Mouse (Mus musculus): ENCODE data around the gene Dab1. TPM values are rescaled to one million over a fixed set of nuclear protein-coding genes. Genes with fewer than 3 reads are reported as not detected.

Dab1 gene
- polyA plus RNA-seq, 1 experiment from 2014 or later = not detected

GRCm38 (mm10) chr4:104371136-104371535 lies 752.0 kb downstream of the Dab1 start:
- Histone ChIP-seq H3K4me3 (ENCODE audit: inconsistent target) (no peak overlapping the region), H3K36me3 (ENCODE audit: inconsistent target) (no peaks in the 10 kb centered on the region), H3K27ac (no peak overlapping the region), H3K79me2 (ENCODE audit: inconsistent target) (no peaks in the 10 kb centered on the region)
- WGBS (ENCODE audit: missing documents) = 83% methylated on average over 8 of the region's 8 CpGs

GRCm38 (mm10) chr4:104374191-104374590 lies 755.0 kb downstream of the Dab1 start:
- no peak overlapping the region for H3K4me3 ChIP-seq (ENCODE audit: inconsistent target)
- WGBS (ENCODE audit: missing documents) = 86% methylated on average over 1 of the region's 1 CpGs
- no peaks in the 10 kb centered on the region for H3K36me3 ChIP-seq (ENCODE audit: inconsistent target)
- H3K79me2 ChIP-seq (ENCODE audit: inconsistent target) = no peaks in the 10 kb centered on the region
- no peak overlapping the region for H3K27ac ChIP-seq

- Histone ChIP-seq H3K79me2 (ENCODE audit: inconsistent target) (no peaks in the 10 kb centered on the region), H3K4me3 (ENCODE audit: inconsistent target) (no peak overlapping the region), H3K36me3 (ENCODE audit: inconsistent target) (no peaks in the 10 kb centered on the region), H3K27ac (no peak overlapping the region)
- 82% methylated on average over 7 of the region's 7 CpGs for WGBS (ENCODE audit: missing documents)
Observed at GRCm38 (mm10) chr4:104384704-104385103, 765.5 kb downstream of the Dab1 start.

GRCm38 (mm10) chr4:104385272-104385671 lies 766.1 kb downstream of the Dab1 start:
- 67% methylated on average over 5 of the region's 5 CpGs for WGBS (ENCODE audit: missing documents)
- H3K27ac ChIP-seq = no peak overlapping the region
- H3K79me2 ChIP-seq (ENCODE audit: inconsistent target) = no peaks in the 10 kb centered on the region

GRCm38 (mm10) chr4:104395515-104395914 lies 776.4 kb downstream of the Dab1 start:
- H3K36me3 ChIP-seq (ENCODE audit: inconsistent target) = no peaks in the 10 kb centered on the region
- no peak overlapping the region for H3K4me3 ChIP-seq (ENCODE audit: inconsistent target)
- no peaks in the 10 kb centered on the region for H3K79me2 ChIP-seq (ENCODE audit: inconsistent target)
- 90% methylated on average over 3 of the region's 3 CpGs for WGBS (ENCODE audit: missing documents)
- no peak overlapping the region for H3K27ac ChIP-seq

More at GRCm38 (mm10) chr4:104385272-104385671, 766.1 kb downstream of the Dab1 start:
- H3K36me3 ChIP-seq (ENCODE audit: inconsistent target) = no peaks in the 10 kb centered on the region
- no peak overlapping the region for H3K4me3 ChIP-seq (ENCODE audit: inconsistent target)

GRCm38 (mm10) chr4:104396095-104396494 lies 776.9 kb downstream of the Dab1 start:
- no peak overlapping the region for H3K27ac ChIP-seq
- H3K36me3 ChIP-seq (ENCODE audit: inconsistent target) = no peaks in the 10 kb centered on the region
- H3K79me2 ChIP-seq (ENCODE audit: inconsistent target) = no peaks in the 10 kb centered on the region
- 95% methylated on average over 5 of the region's 5 CpGs for WGBS (ENCODE audit: missing documents)
- no peak overlapping the region for H3K4me3 ChIP-seq (ENCODE audit: inconsistent target)

- Histone ChIP-seq H3K79me2 (ENCODE audit: inconsistent target) (no peaks in the 10 kb centered on the region), H3K36me3 (ENCODE audit: inconsistent target) (no peaks in the 10 kb centered on the region), H3K27ac (no peak overlapping the region), H3K4me3 (ENCODE audit: inconsistent target) (no peak overlapping the region)
- WGBS (ENCODE audit: missing documents) = 78% methylated on average over 9 of the region's 9 CpGs
Observed at GRCm38 (mm10) chr4:104399106-104399730, 780.1 kb downstream of the Dab1 start.

GRCm38 (mm10) chr4:104404099-104404498 lies 784.9 kb downstream of the Dab1 start:
- H3K4me3 ChIP-seq (ENCODE audit: inconsistent target) = no peak overlapping the region
- no peak overlapping the region for H3K27ac ChIP-seq
- H3K36me3 ChIP-seq (ENCODE audit: inconsistent target) = no peaks in the 10 kb centered on the region
- 85% methylated on average over 5 of the region's 5 CpGs for WGBS (ENCODE audit: missing documents)
- H3K79me2 ChIP-seq (ENCODE audit: inconsistent target) = no peaks in the 10 kb centered on the region

- Histone ChIP-seq H3K36me3 (ENCODE audit: inconsistent target) (no peaks in the 10 kb centered on the region), H3K27ac (no peak overlapping the region), H3K79me2 (ENCODE audit: inconsistent target) (no peaks in the 10 kb centered on the region), H3K4me3 (ENCODE audit: inconsistent target) (no peak overlapping the region)
- 91% methylated on average over 6 of the region's 6 CpGs for WGBS (ENCODE audit: missing documents)
Observed at GRCm38 (mm10) chr4:104410922-104411321, 791.8 kb downstream of the Dab1 start.

GRCm38 (mm10) chr4:104415482-104415881 lies 796.3 kb downstream of the Dab1 start:
- H3K27ac ChIP-seq = no peak overlapping the region
- H3K79me2 ChIP-seq (ENCODE audit: inconsistent target) = no peaks in the 10 kb centered on the region
- no peak overlapping the region for H3K4me3 ChIP-seq (ENCODE audit: inconsistent target)
- WGBS (ENCODE audit: missing documents) = 68% methylated on average over 2 of the region's 2 CpGs
- no peaks in the 10 kb centered on the region for H3K36me3 ChIP-seq (ENCODE audit: inconsistent target)

- WGBS (ENCODE audit: missing documents) = 100% methylated on average over 2 of the region's 2 CpGs
- Histone ChIP-seq H3K4me3 (ENCODE audit: inconsistent target) (no peak overlapping the region), H3K79me2 (ENCODE audit: inconsistent target) (no peaks in the 10 kb centered on the region), H3K36me3 (ENCODE audit: inconsistent target) (no peaks in the 10 kb centered on the region), H3K27ac (no peak overlapping the region)
Observed at GRCm38 (mm10) chr4:104418354-104418753, 799.2 kb downstream of the Dab1 start.

GRCm38 (mm10) chr4:104420983-104421680 lies 802.0 kb downstream of the Dab1 start:
- Histone ChIP-seq H3K36me3 (ENCODE audit: inconsistent target) (no peaks in the 10 kb centered on the region), H3K27ac (no peak overlapping the region), H3K4me3 (ENCODE audit: inconsistent target) (no peak overlapping the region), H3K79me2 (ENCODE audit: inconsistent target) (no peaks in the 10 kb centered on the region)
- WGBS (ENCODE audit: missing documents) = 88% methylated on average over 12 of the region's 12 CpGs

- 83% methylated on average over 7 of the region's 7 CpGs for WGBS (ENCODE audit: missing documents)
- Histone ChIP-seq H3K27ac (no peak overlapping the region), H3K36me3 (ENCODE audit: inconsistent target) (no peaks in the 10 kb centered on the region), H3K79me2 (ENCODE audit: inconsistent target) (no peaks in the 10 kb centered on the region), H3K4me3 (ENCODE audit: inconsistent target) (no peak overlapping the region)
Observed at GRCm38 (mm10) chr4:104429127-104429526, 810.0 kb downstream of the Dab1 start.

- 89% methylated on average over 7 of the region's 7 CpGs for WGBS (ENCODE audit: missing documents)
- Histone ChIP-seq H3K36me3 (ENCODE audit: inconsistent target) (no peaks in the 10 kb centered on the region), H3K79me2 (ENCODE audit: inconsistent target) (no peaks in the 10 kb centered on the region), H3K27ac (no peak overlapping the region), H3K4me3 (ENCODE audit: inconsistent target) (no peak overlapping the region)
Observed at GRCm38 (mm10) chr4:104431231-104431855, 812.2 kb downstream of the Dab1 start.

GRCm38 (mm10) chr4:104432150-104432549 lies 813.0 kb downstream of the Dab1 start:
- no peak overlapping the region for H3K4me3 ChIP-seq (ENCODE audit: inconsistent target)
- no peaks in the 10 kb centered on the region for H3K36me3 ChIP-seq (ENCODE audit: inconsistent target)
- 82% methylated on average over 9 of the region's 11 CpGs for WGBS (ENCODE audit: missing documents)
- no peak overlapping the region for H3K27ac ChIP-seq
- no peaks in the 10 kb centered on the region for H3K79me2 ChIP-seq (ENCODE audit: inconsistent target)
